Comparison of ENCODE assay signal across 8 mouse cellular contexts in genomic region chr16:13440468-13440867, GRCm38 (mm10).
DNase-seq lines count a peak whose midpoint lies in the region; ATAC-seq and TF ChIP-seq lines count a peak whose summit lies in the region.

No protein-coding gene starts in this region.

- TF ChIP-seq CTCF in C2C12 (IDR thresholded peaks at IDR 0.05; ENCODE audit: control insufficient read depth, insufficient read depth, insufficient read length): peak; percentile 78
- TF ChIP-seq CTCF in lung, embryonic 14.5 days (IDR thresholded peaks at IDR 0.05; ENCODE audit: low read depth): peak; percentile 79

- no peak overlapping the region for H3ac ChIP-seq in C2C12 (ENCODE audit: control insufficient read depth, insufficient read length, low read depth)

- WGBS in heart, embryonic 12.5 days: 32% methylated on average over 6 of the region's 6 CpGs
- 40% methylated on average over 6 of the region's 6 CpGs for WGBS in embryonic facial prominence, embryonic 11.5 days
- 39% methylated on average over 6 of the region's 6 CpGs for WGBS in lung, embryonic 14.5 days

- no peaks in the 10 kb centered on the region for H3K36me3 ChIP-seq in heart, embryonic 12.5 days
- no peaks in the 10 kb centered on the region for H3K36me3 ChIP-seq in C2C12 (ENCODE audit: control insufficient read depth, insufficient read depth)
- H3K36me3 ChIP-seq in embryonic facial prominence, embryonic 11.5 days (replicated peaks; ENCODE audit: control insufficient read depth, insufficient read depth, low read depth, low read length): no peaks in the 10 kb centered on the region
- H3K36me3 ChIP-seq in lung, embryonic 14.5 days (ENCODE audit: insufficient read depth): no peaks in the 10 kb centered on the region

- no peaks in the 10 kb centered on the region for H3K79me3 ChIP-seq in C2C12 (ENCODE audit: low read depth)

- no peak for ATAC-seq in heart, embryonic 12.5 days (ENCODE audit: insufficient number of reproducible peaks, low FRiP score)
- peak; percentile 48 for ATAC-seq in activated CD4-positive, CD25-positive, alpha-beta regulatory T cell, adult 4 months
- ATAC-seq in embryonic facial prominence, embryonic 11.5 days (replicated peaks; ENCODE audit: insufficient number of reproducible peaks, low FRiP score, low TSS enrichment, low read depth): no peak
- ATAC-seq in lung, embryonic 14.5 days (ENCODE audit: insufficient read depth): no peak

- no peak overlapping the region for H3K9ac ChIP-seq in heart, embryonic 12.5 days
- no peak overlapping the region for H3K9ac ChIP-seq in embryonic facial prominence, embryonic 11.5 days (replicated peaks; ENCODE audit: low read length)
- H3K9ac ChIP-seq in lung, embryonic 14.5 days: no peak overlapping the region

- H3K4me1 ChIP-seq in heart, embryonic 12.5 days (replicated peaks): peaks cover 8% of the 10 kb centered on the region
- H3K4me1 ChIP-seq in embryonic facial prominence, embryonic 11.5 days (ENCODE audit: control insufficient read depth, insufficient read depth, low read length): no peaks in the 10 kb centered on the region
- H3K4me1 ChIP-seq in lung, embryonic 14.5 days (ENCODE audit: insufficient read depth): no peaks in the 10 kb centered on the region

- H3K79me2 ChIP-seq in C2C12 (ENCODE audit: control insufficient read depth, insufficient read depth): no peaks in the 10 kb centered on the region

- no peak overlapping the region for H3K4me2 ChIP-seq in heart, embryonic 12.5 days
- no peak overlapping the region for H3K4me2 ChIP-seq in embryonic facial prominence, embryonic 11.5 days (ENCODE audit: low read depth, low read length)
- H3K4me2 ChIP-seq in lung, embryonic 14.5 days: no peak overlapping the region

- H3K4me3 ChIP-seq in heart, embryonic 12.5 days: no peak overlapping the region
- H3K4me3 ChIP-seq in C2C12 (ENCODE audit: insufficient read depth, poor library complexity, severe bottlenecking): no peak overlapping the region
- no peak overlapping the region for H3K4me3 ChIP-seq in embryonic facial prominence, embryonic 11.5 days (ENCODE audit: low read depth, low read length)
- no peak overlapping the region for H3K4me3 ChIP-seq in lung, embryonic 14.5 days (ENCODE audit: low read depth, low read length)

- H3K9me3 ChIP-seq in heart, embryonic 12.5 days (replicated peaks): no peaks in the 10 kb centered on the region
- no peaks in the 10 kb centered on the region for H3K9me3 ChIP-seq in embryonic facial prominence, embryonic 11.5 days (replicated peaks; ENCODE audit: control insufficient read depth, low read length)
- no peaks in the 10 kb centered on the region for H3K9me3 ChIP-seq in lung, embryonic 14.5 days (ENCODE audit: low read depth, low read length)

- no peaks in the 10 kb centered on the region for H3K27me3 ChIP-seq in heart, embryonic 12.5 days (replicated peaks)
- no peaks in the 10 kb centered on the region for H3K27me3 ChIP-seq in C2C12 (ENCODE audit: control insufficient read depth, insufficient read depth, insufficient read length)
- no peaks in the 10 kb centered on the region for H3K27me3 ChIP-seq in embryonic facial prominence, embryonic 11.5 days (ENCODE audit: control insufficient read depth, insufficient read depth, low read length)
- no peaks in the 10 kb centered on the region for H3K27me3 ChIP-seq in lung, embryonic 14.5 days (ENCODE audit: insufficient read depth, low read length)

- DNase-seq in heart, adult 8-10 months (ENCODE audit: low spot score): peak; percentile 26
- peak; percentile 55 for DNase-seq in embryonic facial prominence, embryonic 11.5 days (ENCODE audit: low spot score)
- DNase-seq in lung, embryonic 14.5 days: peak; percentile 76
- peak; percentile 26 to 47 for DNase-seq in thymus, adult 18-20 months
- DNase-seq in urinary bladder, postnatal 4 days (ENCODE audit: low spot score in 2 of 2): no peak

- H3K27ac ChIP-seq in heart, embryonic 12.5 days (ENCODE audit: poor library complexity, severe bottlenecking): no peak overlapping the region
- no peak overlapping the region for H3K27ac ChIP-seq in embryonic facial prominence, embryonic 11.5 days (replicated peaks; ENCODE audit: low read depth, low read length)
- no peak overlapping the region for H3K27ac ChIP-seq in lung, embryonic 14.5 days (ENCODE audit: low read depth)

TF ChIP-seq in C2C12, 6 proteins besides CTCF, POLR2A, EP300 and RAD21:
- TF ChIP-seq MYOG (IDR thresholded peaks at IDR 0.05; ENCODE audit: control insufficient read depth, extremely low read depth, insufficient read length) (no peak), MYOD1 (IDR thresholded peaks at IDR 0.05; ENCODE audit: control insufficient read depth, insufficient read length, low read depth) (no peak), MAX (IDR thresholded peaks at IDR 0.05) (no peak), FOSL1 (IDR thresholded peaks at IDR 0.05; ENCODE audit: insufficient read depth, low read length, poor library complexity, severe bottlenecking) (no peak), USF1 (IDR thresholded peaks at IDR 0.05; ENCODE audit: low read depth) (no peak), CEBPB (IDR thresholded peaks at IDR 0.05; ENCODE audit: low read depth) (no peak)

Comparison
In these comparisons a context has a peak if more than half of its experiments do, and no peak if none do; other contexts are left out.
1. DNase-seq: peak in heart, adult 8-10 months (single experiment), embryonic facial prominence, embryonic 11.5 days (single experiment), lung, embryonic 14.5 days (single experiment) and thymus, adult 18-20 months (2 of 2); none in urinary bladder, postnatal 4 days (0 of 2).